Mouse (Mus musculus) erythroblast, embryonic 14.5 days (primary cell): ENCODE data around the gene Plpp2.

Experiments used
- GATA1 ChIP-seq: IDR thresholded peaks from 2 replicates; pipeline ENCODE4 v1.6.1; 2012; ENCODE audit warnings: low read length, inconsistent platforms, mixed read lengths
- TAL1 ChIP-seq: IDR thresholded peaks from 3 replicates; pipeline ENCODE4 v1.6.1; 2012; ENCODE audit warnings: low read length, inconsistent platforms, mixed read lengths

GRCm38 (mm10) chr10:79553691-79554090 is 20.1 kb upstream of the Plpp2 start:
- TF ChIP-seq TAL1 (no peak), GATA1 (no peak)
